Mouse (Mus musculus): ENCODE data around the gene Acta1.

Acta1 gene

GRCm38 (mm10) chr8:123883094-123883493 is 11.5 kb downstream of the Acta1 start:
- DNase-seq (ENCODE audit: low spot score in 2 of 2), result no peak

GRCm38 (mm10) chr8:123882412-123882811 is 12.1 kb downstream of the Acta1 start:
- no peak for DNase-seq (ENCODE audit: low spot score in 2 of 2)

DNA sequence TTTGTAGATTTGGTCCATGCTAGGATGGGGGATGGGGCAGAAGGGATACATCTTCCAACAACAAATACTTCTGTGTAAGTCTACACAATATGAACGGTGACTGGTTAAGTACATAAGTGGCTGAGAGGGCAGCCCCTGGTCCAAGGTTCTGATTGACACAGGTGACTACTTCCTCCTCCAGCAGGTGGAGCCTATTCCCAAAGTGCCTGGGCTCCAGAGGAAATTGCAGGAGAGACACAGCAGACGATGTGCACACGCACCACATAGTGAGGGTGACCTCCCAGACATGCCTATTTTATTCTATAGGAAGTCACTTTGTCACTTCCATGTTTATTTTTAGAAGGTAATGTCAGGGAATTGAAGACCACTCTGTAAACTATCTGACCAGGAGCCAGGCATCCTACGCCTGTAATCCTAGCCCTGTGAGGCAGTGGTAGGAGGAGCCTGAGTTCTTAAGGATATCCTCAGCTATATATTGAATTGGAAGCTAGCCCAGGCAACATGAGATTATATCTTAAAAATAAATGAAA is 13.7 kb downstream of the Acta1 start:
- no peak for DNase-seq (ENCODE audit: low spot score in 2 of 2)

GRCm38 (mm10) chr8:123880271-123880670 is 14.3 kb downstream of the Acta1 start:
- no peak for DNase-seq (ENCODE audit: low spot score in 2 of 2)

- no peak for DNase-seq (ENCODE audit: low spot score in 2 of 2)
Observed at GRCm38 (mm10) chr8:123877865-123878264, 16.7 kb downstream of the Acta1 start.

GRCm38 (mm10) chr8:123874324-123874723 is 20.2 kb downstream of the Acta1 start:
- no peak for DNase-seq (ENCODE audit: low spot score in 2 of 2)

GRCm38 (mm10) chr8:123873364-123873763 is 21.2 kb downstream of the Acta1 start:
- no peak for DNase-seq (ENCODE audit: low spot score in 2 of 2)

- DNase-seq (ENCODE audit: low spot score in 2 of 2), result no peak
Observed at GRCm38 (mm10) chr8:123872048-123872447, 22.5 kb downstream of the Acta1 start.

GRCm38 (mm10) chr8:123866971-123867370 is 27.6 kb downstream of the Acta1 start:
- no peak for DNase-seq (ENCODE audit: low spot score in 2 of 2)

DNA sequence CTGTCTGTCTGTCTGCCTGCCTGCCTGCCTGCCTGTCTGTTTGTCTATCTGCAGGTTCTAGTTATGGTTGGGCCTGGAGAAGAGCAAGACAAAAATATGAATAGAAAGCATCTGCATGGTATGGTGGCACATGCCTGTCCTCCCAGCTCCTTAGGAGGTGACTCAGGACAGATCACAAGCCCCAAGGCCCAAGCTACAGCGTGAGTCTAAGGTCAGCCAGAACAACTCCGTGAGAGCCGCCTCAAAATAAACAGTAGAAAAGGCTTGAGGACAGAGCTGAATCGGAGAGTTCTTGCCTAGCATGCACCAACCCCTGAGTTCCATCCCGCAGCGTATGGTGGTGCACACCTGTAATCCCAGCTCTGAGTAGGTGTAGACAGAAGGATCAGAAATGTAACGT is 28.8 kb downstream of the Acta1 start:
- DNase-seq (ENCODE audit: low spot score in 2 of 2), result no peak

GRCm38 (mm10) chr8:123860386-123860785 is 34.2 kb downstream of the Acta1 start:
- no peak for DNase-seq (ENCODE audit: low spot score in 2 of 2)

GRCm38 (mm10) chr8:123859648-123860259 is 34.8 kb downstream of the Acta1 start, which contains the start of gene Ccsap:
Gene Ccsap, minus strand, starts transcription at chr8:123860209.
- peak; percentile 31 to 41 for DNase-seq (ENCODE audit: low spot score in 2 of 2)

GRCm38 (mm10) chr8:123858941-123859647 is 35.5 kb downstream of the Acta1 start:
- DNase-seq (ENCODE audit: low spot score in 2 of 2), result peak; percentile 91

DNA sequence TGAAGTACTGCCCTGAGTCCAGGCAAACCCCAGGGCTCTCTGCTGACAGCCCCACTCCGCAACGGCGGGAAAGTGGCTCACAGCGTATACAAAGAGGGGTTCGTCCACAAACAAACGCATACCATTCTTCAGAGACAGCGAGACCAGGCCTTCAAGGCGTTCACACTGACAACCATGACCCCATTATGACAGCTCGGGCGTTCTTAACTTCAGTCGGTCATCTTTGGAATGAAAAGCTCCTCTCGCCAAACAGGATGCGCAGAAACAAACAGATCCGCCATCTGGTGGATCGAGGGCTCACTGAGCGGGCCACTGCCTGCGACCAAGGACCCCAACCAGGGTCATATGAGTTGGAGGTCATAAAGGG is 36.0 kb downstream of the Acta1 start:
- DNase-seq (ENCODE audit: low spot score in 2 of 2), result peak in 1 of 2 experiments; percentile 17

DNA sequence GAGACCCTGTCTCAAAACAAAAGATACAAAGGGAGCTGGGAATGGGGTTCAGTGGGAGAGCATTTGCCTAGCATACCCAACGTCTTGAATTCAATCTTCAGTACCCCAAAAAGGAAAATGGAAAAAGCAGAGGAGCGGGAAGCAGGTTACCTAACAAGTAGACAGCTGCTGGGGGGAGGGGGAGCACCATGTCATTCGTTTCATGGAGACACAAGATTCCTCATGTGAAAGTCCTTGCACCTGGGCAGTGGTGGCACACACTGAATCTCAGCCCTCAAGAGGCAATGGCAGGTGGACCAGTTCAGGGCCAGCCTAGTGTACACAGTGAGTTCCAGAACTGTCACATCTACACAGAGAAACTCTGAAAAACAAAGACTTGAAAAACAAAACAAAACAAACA is 37.2 kb downstream of the Acta1 start:
- no peak for DNase-seq (ENCODE audit: low spot score in 2 of 2)

GRCm38 (mm10) chr8:123854733-123855475 is 39.6 kb downstream of the Acta1 start:
- no peak for DNase-seq (ENCODE audit: low spot score in 2 of 2)

DNA sequence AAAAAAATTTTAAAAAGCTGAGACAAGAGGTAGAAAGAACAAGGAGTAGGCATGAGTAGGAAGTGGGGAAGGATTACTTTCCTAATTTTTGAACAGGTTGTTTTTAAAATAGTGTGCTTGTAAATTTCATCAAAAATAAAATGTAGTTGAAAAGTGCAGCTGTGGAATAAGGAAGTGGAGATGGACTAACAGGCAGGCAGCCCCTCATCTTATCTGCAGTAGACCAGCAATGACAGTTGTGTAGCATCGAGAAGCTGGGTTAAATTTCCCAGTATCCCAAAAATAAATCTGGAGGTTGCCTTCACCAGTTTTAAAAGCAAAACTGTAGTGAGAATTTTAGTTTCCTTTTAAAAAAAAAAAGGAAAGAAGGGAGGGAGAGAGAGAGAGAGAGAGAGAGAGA is 40.3 kb downstream of the Acta1 start:
- DNase-seq (ENCODE audit: low spot score in 2 of 2), result no peak

DNA sequence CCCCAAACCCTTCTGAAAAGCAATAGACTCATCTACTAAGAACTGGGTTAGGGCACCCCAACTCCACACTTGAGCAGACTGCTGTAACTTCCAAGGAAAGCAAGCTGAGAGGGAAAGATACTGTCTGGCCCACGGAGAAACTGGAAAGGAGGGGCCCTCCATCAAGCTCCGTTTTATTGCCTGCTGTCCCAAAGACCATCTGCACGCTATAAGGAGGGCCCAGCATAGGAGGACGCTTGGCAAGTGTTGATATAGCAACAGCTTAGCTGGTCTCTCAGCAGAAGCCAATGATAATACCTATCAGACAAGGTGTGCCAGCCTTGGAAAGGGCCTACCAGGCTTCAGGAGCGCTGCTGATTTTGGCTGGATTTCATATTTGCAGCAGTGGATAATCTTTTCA is 43.0 kb downstream of the Acta1 start:
- no peak for DNase-seq (ENCODE audit: low spot score in 2 of 2)

- DNase-seq (ENCODE audit: low spot score in 2 of 2), result no peak
Observed at GRCm38 (mm10) chr8:123849352-123849751, 45.2 kb downstream of the Acta1 start.

- DNase-seq (ENCODE audit: low spot score in 2 of 2), result no peak
Observed at GRCm38 (mm10) chr8:123847546-123847945, 47.0 kb downstream of the Acta1 start.

DNA sequence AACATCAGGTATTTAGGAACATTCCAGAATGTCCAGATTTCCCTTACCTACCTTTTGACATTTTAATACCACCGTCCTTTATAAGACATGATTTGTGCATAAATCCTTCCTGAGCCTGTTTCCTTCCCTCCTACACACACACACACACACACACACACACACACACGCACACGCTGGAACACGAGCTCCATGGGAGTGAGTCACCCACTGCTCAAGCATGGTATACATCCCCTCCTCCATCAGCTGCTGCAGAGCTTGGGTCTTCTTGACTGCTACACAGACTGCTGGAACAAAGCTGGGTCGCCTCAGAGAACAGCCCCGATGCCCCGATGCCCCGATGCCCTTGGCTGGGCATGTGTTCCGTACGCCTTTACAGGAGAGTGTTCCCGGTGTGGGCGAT is 48.0 kb downstream of the Acta1 start:
- DNase-seq (ENCODE audit: low spot score in 2 of 2), result no peak

DNA sequence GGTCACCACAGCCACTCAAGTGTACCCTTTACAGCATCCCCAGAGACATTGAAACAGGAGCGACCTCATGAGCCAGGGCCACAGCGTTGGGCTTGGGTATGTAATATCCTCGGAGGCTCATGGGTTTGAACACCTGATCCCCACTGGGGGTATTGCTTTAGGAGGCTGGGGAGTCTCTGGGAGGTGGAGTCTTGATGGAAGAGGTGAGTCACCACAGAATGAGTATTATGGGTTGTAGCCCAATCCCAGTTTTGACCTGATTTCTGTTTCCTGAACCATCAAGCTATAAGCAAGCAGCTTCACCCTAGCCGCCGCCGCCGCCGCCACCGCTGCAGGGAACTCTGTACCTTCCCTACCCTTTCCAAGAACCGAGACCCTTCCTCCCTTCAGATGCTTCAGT is 48.6 kb downstream of the Acta1 start:
- no peak for DNase-seq (ENCODE audit: low spot score in 2 of 2)

GRCm38 (mm10) chr8:123845114-123845513 is 49.4 kb downstream of the Acta1 start:
- DNase-seq (ENCODE audit: low spot score in 2 of 2), result no peak

All from spleen, postnatal 14 days (tissue).